27 mouse cellular contexts compared by ENCODE assay signal in genomic region chr10:41715557-41715956, GRCm38 (mm10). TPM values are rescaled to one million over a fixed set of nuclear protein-coding genes. Genes with fewer than 3 reads are reported as not detected.
DNase-seq lines count a peak whose midpoint lies in the region; ATAC-seq and TF ChIP-seq lines count a peak whose summit lies in the region.
"Had no signal": no experiment of that assay in that cellular context is flagged by ENCODE, and none has a peak within 500 bp of the region (broad histone marks: within the 10 kb centered on the region; RNA-seq: fewer than 3 reads in every experiment).

No protein-coding gene starts in this region.

- intact Hi-C loops in gastrocnemius, adult 2 months (cut with DNase I): no loop called here
- intact Hi-C loops in gastrocnemius, postnatal 36 days (cut with DNase I): no loop called here

- peak overlapping the region; percentile 52; the same call in 1 of the 2 replicates for H3K4me3 ChIP-seq in gastrocnemius, adult 2 months
- no peak overlapping the region for H3K4me3 ChIP-seq in neural tube, embryonic 12.5 days
- H3K4me3 ChIP-seq in neural tube, embryonic 13.5 days: no peak overlapping the region
- H3K4me3 ChIP-seq: heart, embryonic 10.5 days; intestine, embryonic 15.5 days; limb, embryonic 13.5 days; liver, embryonic 12.5 days; midbrain, embryonic 12.5 days had no signal

- H3K4me2 ChIP-seq in neural tube, embryonic 12.5 days (replicated peaks): peak overlapping the region; percentile 18; the same call in 1 of the 2 replicates
- peak overlapping the region; percentile 28 for H3K4me2 ChIP-seq in neural tube, embryonic 13.5 days
- H3K4me2 ChIP-seq: intestine, embryonic 15.5 days; liver, embryonic 12.5 days had no signal

- H3K9ac ChIP-seq in neural tube, embryonic 12.5 days: no peak overlapping the region
- no peak overlapping the region for H3K9ac ChIP-seq in neural tube, embryonic 13.5 days
- H3K9ac ChIP-seq: intestine, embryonic 15.5 days; limb, embryonic 13.5 days; liver, embryonic 12.5 days; midbrain, embryonic 12.5 days had no signal

- no peaks in the 10 kb centered on the region for H3K36me3 ChIP-seq in neural tube, embryonic 12.5 days
- H3K36me3 ChIP-seq in neural tube, embryonic 13.5 days: no peaks in the 10 kb centered on the region
- H3K36me3 ChIP-seq: heart, embryonic 10.5 days; intestine, embryonic 15.5 days; limb, embryonic 13.5 days; midbrain, embryonic 12.5 days had no signal

- peaks cover 21% of the 10 kb centered on the region for H3K4me1 ChIP-seq in neural tube, embryonic 12.5 days
- H3K4me1 ChIP-seq in neural tube, embryonic 13.5 days (replicated peaks): peaks cover 27% of the 10 kb centered on the region
- H3K4me1 ChIP-seq: intestine, embryonic 15.5 days; limb, embryonic 13.5 days; liver, embryonic 12.5 days had no signal

- no peak for DNase-seq in gastrocnemius, adult 2 months
- no peak for DNase-seq in gastrocnemius, postnatal 36 days
- DNase-seq in neural tube, embryonic 10.5 days (ENCODE audit: extremely low spot score, low spot score): no peak
- no peak for DNase-seq in adrenal gland, adult (ENCODE audit: inconsistent age in 2 of 2, low spot score in 1 of 2)
- DNase-seq in cerebellum, adult 11 months: no peak
- DNase-seq: adrenal gland, adult 2 months; B cell, adult 2 months; cerebellum, adult 18-20 months; heart, postnatal 4 days; kidney, adult 9 months; kidney, postnatal 14 days; layer of hippocampus, postnatal 36 days; lung, adult 18-20 months; lung, postnatal 10 days; right cerebral cortex, postnatal 25 days; spleen, adult 18-20 months had no signal

- TF ChIP-seq CTCF in gastrocnemius, adult 2 months (IDR thresholded peaks at IDR 0.05): no peak

- 76% methylated on average over 14 of the region's 14 CpGs for WGBS in neural tube, embryonic 12.5 days
- WGBS in neural tube, embryonic 13.5 days: 58% methylated on average over 14 of the region's 14 CpGs

- no peaks in the 10 kb centered on the region for H3K27me3 ChIP-seq in neural tube, embryonic 12.5 days (replicated peaks)
- H3K27me3 ChIP-seq in neural tube, embryonic 13.5 days: no peaks in the 10 kb centered on the region
- H3K27me3 ChIP-seq: CH12.LX; intestine, embryonic 15.5 days; limb, embryonic 13.5 days; liver, embryonic 12.5 days; midbrain, embryonic 12.5 days; Patski had no signal

- H3K27ac ChIP-seq in gastrocnemius, adult 2 months: no peak overlapping the region
- H3K27ac ChIP-seq in neural tube, embryonic 12.5 days: no peak overlapping the region
- peak overlapping the region; percentile 59 for H3K27ac ChIP-seq in neural tube, embryonic 13.5 days (replicated peaks)
- H3K27ac ChIP-seq: heart, embryonic 10.5 days; intestine, embryonic 15.5 days; limb, embryonic 13.5 days; liver, embryonic 12.5 days; midbrain, embryonic 12.5 days had no signal

- no peaks in the 10 kb centered on the region for H3K9me3 ChIP-seq in neural tube, embryonic 12.5 days
- H3K9me3 ChIP-seq in neural tube, embryonic 13.5 days: no peaks in the 10 kb centered on the region
- H3K9me3 ChIP-seq: G1E; heart, embryonic 10.5 days; intestine, embryonic 15.5 days; limb, embryonic 13.5 days; liver, embryonic 12.5 days; midbrain, embryonic 12.5 days had no signal

- no peak for ATAC-seq in neural tube, embryonic 12.5 days (ENCODE audit: low FRiP score, low read depth)
- ATAC-seq in neural tube, embryonic 13.5 days (ENCODE audit: low read depth): no peak
- ATAC-seq: intestine, embryonic 15.5 days; liver, embryonic 12.5 days; Patski had no signal

RNA-seq across cellular contexts. Expression of gene Ccdc162, which starts 0.9 kb away (rescaled TPM):
- total RNA-seq in gastrocnemius, adult 2 months (2021): 1 to 10 TPM in 1 of 2 experiments, under 1 TPM in 1; 0.89 to 1.3 TPM
- total RNA-seq in gastrocnemius, postnatal 36 days (2021): under 1 TPM; 0.46 to 0.62 TPM
- polyA plus RNA-seq in neural tube, embryonic 12.5 days (2016; fragmentation: Nextera tagmentation; extraction: Ambion mirVana): 0.27 and 0.51 TPM in 2 replicates
- 0.56 and 0.85 TPM in 2 replicates for polyA plus RNA-seq in neural tube, embryonic 13.5 days (2015; fragmentation: Nextera tagmentation; extraction: Ambion mirVana)
- total RNA-seq: common myeloid progenitor, adult 5-6 weeks had no signal
- polyA plus RNA-seq: G1E had no signal
